Mouse (Mus musculus) left cerebral cortex, adult 2 months (tissue): Measurements from ENCODE around the gene P3h1. TPM values are rescaled to one million over a fixed set of nuclear protein-coding genes. Genes with fewer than 3 reads are reported as not detected.
"Not testable (repeated sequence)": the region's sequence is repeated elsewhere in the genome, so short reads cannot be mapped to it uniquely, and the experiment has no call there.

Experiments used
- DNase-seq, 2 experiments: peaks; one replicate each; pipeline ENCODE4 v3.0.0; 2021 to 2022; ENCODE audit warnings: low spot score in 2 of 2, mixed read lengths in 1 of 2; ENCODE audit errors: extremely low spot score in 1 of 2
- H3K27ac ChIP-seq: fragments of 200-600 bp; 2 replicates; pipeline ENCODE4 v1.8.1; 2022
- H3K4me3 ChIP-seq: fragments of 200-600 bp; 2 replicates; pipeline ENCODE4 v1.8.1; 2022
- CTCF ChIP-seq: fragments of 200-600 bp; IDR thresholded peaks from 2 replicates; pipeline ENCODE4 v1.8.1; 2022; ENCODE audit warnings: antibody characterized with exemption, mild to moderate bottlenecking, moderate library complexity
- intact Hi-C: fragments of 180-260 bp; cut with DNase I; formaldehyde crosslinking; loops from one replicate; pipeline ENCODE4 v1.15.1; 2025
- total RNA-seq, 2 experiments: library from RNA; stranded (reverse); gene quantifications; 2 replicates each; pipeline ENCODE4 v1.2.3; 2021

Gene P3h1
- total RNA-seq, 2 experiments from 2014 or later = 8.0 to 8.9 TPM

GRCm38 (mm10) chr4:119254012-119254618, 21.4 kb downstream of the P3h1 start:
- H3K27ac ChIP-seq = no peak overlapping the region
- DNase-seq = peak in 1 of 2 experiments; percentile 47
- no peak for TF ChIP-seq CTCF
- intact Hi-C loops = no loop called here
- no peak overlapping the region for H3K4me3 ChIP-seq

- intact Hi-C loops = no loop called here
- TF ChIP-seq CTCF = no peak
- H3K4me3 ChIP-seq = no peak within 1 kb of the TSS
- no peak within 1 kb of the TSS for H3K27ac ChIP-seq
- no peak for DNase-seq
Observed at GRCm38 (mm10) chr4:119255351-119255750, 22.6 kb downstream of the P3h1 start, which contains the start of gene Cldn19. Cldn19 (plus strand) TSS chr4:119255414.

- Histone ChIP-seq H3K4me3 (no peak overlapping the region), H3K27ac (no peak overlapping the region)
- intact Hi-C loops = no loop called here
- DNase-seq = no peak
- TF ChIP-seq CTCF = no peak
Observed at GRCm38 (mm10) chr4:119257083-119257482, 24.4 kb downstream of the P3h1 start.

- H3K27ac ChIP-seq = no peak overlapping the region
- intact Hi-C loops = no loop called here
- peak; percentile 7; the same call in 1 of the 2 replicates for TF ChIP-seq CTCF
- no peak for DNase-seq
- H3K4me3 ChIP-seq = no peak overlapping the region
Observed at GRCm38 (mm10) chr4:119259344-119260254, 26.9 kb downstream of the P3h1 start.

GRCm38 (mm10) chr4:119261087-119261713, 28.5 kb downstream of the P3h1 start:
- Histone ChIP-seq H3K4me3 (no peak overlapping the region), H3K27ac (no peak overlapping the region)
- DNase-seq = no peak
- intact Hi-C loops = no loop called here
- no peak for TF ChIP-seq CTCF

- TF ChIP-seq CTCF = no peak
- intact Hi-C loops = no loop called here
Observed at GRCm38 (mm10) chr4:119262483-119262882, 29.8 kb downstream of the P3h1 start.

GRCm38 (mm10) chr4:119263459-119263858, 30.7 kb downstream of the P3h1 start:
- H3K4me3 ChIP-seq = no peak overlapping the region
- intact Hi-C loops = no loop called here
- no peak overlapping the region for H3K27ac ChIP-seq
- no peak for DNase-seq
- TF ChIP-seq CTCF = no peak

More at GRCm38 (mm10) chr4:119262483-119262882, 29.8 kb downstream of the P3h1 start:
- DNase-seq = no peak
- H3K4me3 ChIP-seq = no peak overlapping the region
- no peak overlapping the region for H3K27ac ChIP-seq

GRCm38 (mm10) chr4:119266606-119267005, 33.9 kb downstream of the P3h1 start:
- no peak overlapping the region for H3K27ac ChIP-seq
- no peak overlapping the region for H3K4me3 ChIP-seq
- TF ChIP-seq CTCF = no peak
- intact Hi-C loops = no loop called here
- DNase-seq = no peak

GRCm38 (mm10) chr4:119274627-119275026, 41.9 kb downstream of the P3h1 start:
- TF ChIP-seq CTCF = no peak
- peak overlapping the region; percentile 38 for H3K27ac ChIP-seq
- intact Hi-C loops = no loop called here
- DNase-seq = no peak
- H3K4me3 ChIP-seq = no peak overlapping the region

- TF ChIP-seq CTCF = no peak; the same call in 1 of the 2 replicates
- intact Hi-C loops = no loop called here
- Histone ChIP-seq H3K4me3 (no peak overlapping the region), H3K27ac (peak overlapping the region; percentile 38)
- no peak for DNase-seq
Observed at GRCm38 (mm10) chr4:119275226-119275625, 42.5 kb downstream of the P3h1 start.

GRCm38 (mm10) chr4:119275726-119276125, 43.0 kb downstream of the P3h1 start:
- no peak for DNase-seq
- intact Hi-C loops = no loop called here
- Histone ChIP-seq H3K27ac (peak overlapping the region; percentile 38; the same call in 1 of the 2 replicates), H3K4me3 (no peak overlapping the region)
- TF ChIP-seq CTCF = no peak

GRCm38 (mm10) chr4:119278784-119279183, 46.1 kb downstream of the P3h1 start:
- H3K27ac ChIP-seq, intact Hi-C loops, DNase-seq, H3K4me3 ChIP-seq: not testable (repeated sequence)
